ENCODE assay signal across 13 mouse cellular contexts in the genomic region with DNA sequence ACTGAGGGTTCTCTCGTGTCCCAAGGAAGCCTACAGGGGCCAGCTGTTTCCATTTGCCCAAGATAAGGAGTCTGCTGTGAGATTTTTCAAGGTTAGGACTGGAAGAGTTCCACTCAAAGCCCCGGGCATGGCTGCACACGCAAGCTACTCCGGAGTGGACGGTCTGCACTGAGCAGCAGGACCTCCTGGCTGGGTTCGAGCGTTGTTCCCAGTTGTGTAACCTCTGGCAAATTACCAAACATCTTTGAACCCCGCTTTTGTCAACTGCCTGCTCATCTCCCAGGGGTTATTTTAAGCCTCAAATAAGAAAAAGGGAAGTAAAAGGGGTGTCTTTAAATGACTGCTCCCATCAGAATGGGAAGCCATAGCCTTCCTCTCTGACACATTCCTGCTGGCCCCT. TPM values are rescaled to one million over a fixed set of nuclear protein-coding genes. Genes with fewer than 3 reads are reported as not detected.
DNase-seq lines count a peak whose midpoint lies in the region; ATAC-seq and TF ChIP-seq lines count a peak whose summit lies in the region.
"Had no signal": no experiment of that assay in that cellular context is flagged by ENCODE, and none has a peak within 500 bp of the region (broad histone marks: within the 10 kb centered on the region; RNA-seq: fewer than 3 reads in every experiment).

No protein-coding gene starts in this region.

- H3K9ac ChIP-seq in kidney, embryonic 15.5 days = no peak overlapping the region
- no peak overlapping the region for H3K9ac ChIP-seq in lung, postnatal 0 days (replicated peaks; ENCODE audit: low read depth)
- H3K9ac ChIP-seq: liver, embryonic 14.5 days had no signal

- H3K9me3 ChIP-seq in kidney, embryonic 15.5 days (replicated peaks) = no peaks in the 10 kb centered on the region
- no peaks in the 10 kb centered on the region for H3K9me3 ChIP-seq in lung, postnatal 0 days (ENCODE audit: low read length)
- no peaks in the 10 kb centered on the region for H3K9me3 ChIP-seq in forebrain, embryonic 10.5 days

- no peak for ATAC-seq in kidney, embryonic 15.5 days (replicated peaks; ENCODE audit: low FRiP score)
- no peak for ATAC-seq in lung, postnatal 0 days
- ATAC-seq: activated CD4-positive, CD25-positive, alpha-beta regulatory T cell, adult 4 months; hindbrain, embryonic 16.5 days had no signal

- no peak overlapping the region for H3K4me2 ChIP-seq in kidney, embryonic 15.5 days
- H3K4me2 ChIP-seq in lung, postnatal 0 days (replicated peaks; ENCODE audit: low read depth, low read length) = no peak overlapping the region

- 0 out of 2 replicates have a peak overlapping the region, but pooled peaks have one; percentile 20 for H3K27ac ChIP-seq in kidney, embryonic 15.5 days
- H3K27ac ChIP-seq in testis, adult 2 months (ENCODE audit: control insufficient read depth, insufficient read depth, low read depth, low read length) = peak overlapping the region; percentile 68
- peak overlapping the region; percentile 72; the same call in 1 of the 2 replicates for H3K27ac ChIP-seq in lung, postnatal 0 days (ENCODE audit: low read length)
- no peak overlapping the region for H3K27ac ChIP-seq in forebrain, embryonic 10.5 days
- H3K27ac ChIP-seq: liver, embryonic 14.5 days had no signal

- TF ChIP-seq EP300 in lung, postnatal 0 days (IDR thresholded peaks at IDR 0.05) = no peak

- H3K4me1 ChIP-seq in kidney, embryonic 15.5 days = peaks cover 77% of the 10 kb centered on the region
- H3K4me1 ChIP-seq in testis, adult 2 months (ENCODE audit: control insufficient read depth, insufficient read depth, low read length) = peaks cover 6% of the 10 kb centered on the region
- peaks cover 26% of the 10 kb centered on the region; the same call in 1 of the 2 replicates for H3K4me1 ChIP-seq in lung, postnatal 0 days (ENCODE audit: insufficient read depth, low read depth, low read length)
- peaks cover 42% of the 10 kb centered on the region for H3K4me1 ChIP-seq in forebrain, embryonic 10.5 days

- peaks cover 44% of the 10 kb centered on the region for H3K36me3 ChIP-seq in kidney, embryonic 15.5 days
- H3K36me3 ChIP-seq in testis, adult 2 months (ENCODE audit: control insufficient read depth, insufficient read depth, low read length) = no peaks in the 10 kb centered on the region
- H3K36me3 ChIP-seq in lung, postnatal 0 days (ENCODE audit: insufficient read depth, low read length) = peaks cover 3% of the 10 kb centered on the region; the same call in 1 of the 2 replicates
- peaks cover 98% of the 10 kb centered on the region for H3K36me3 ChIP-seq in forebrain, embryonic 10.5 days (replicated peaks)

- no peak for TF ChIP-seq POLR2A in testis, adult 2 months (IDR thresholded peaks at IDR 0.05; ENCODE audit: control insufficient read depth, low read depth, low read length)

- 76% methylated on average over 8 of the region's 8 CpGs for WGBS in kidney, embryonic 15.5 days
- 46% methylated on average over 8 of the region's 8 CpGs for WGBS in lung, postnatal 0 days
- WGBS in forebrain, embryonic 10.5 days = 93% methylated on average over 8 of the region's 8 CpGs

- no peaks in the 10 kb centered on the region for H3K27me3 ChIP-seq in kidney, embryonic 15.5 days
- no peaks in the 10 kb centered on the region for H3K27me3 ChIP-seq in testis, adult 2 months (ENCODE audit: control insufficient read depth, insufficient read depth, low read length)
- H3K27me3 ChIP-seq in lung, postnatal 0 days (replicated peaks; ENCODE audit: insufficient read depth, low read length) = no peaks in the 10 kb centered on the region
- H3K27me3 ChIP-seq in forebrain, embryonic 10.5 days (ENCODE audit: poor library complexity, severe bottlenecking) = no peaks in the 10 kb centered on the region

- TF ChIP-seq CTCF in testis, adult 2 months (IDR thresholded peaks at IDR 0.05; ENCODE audit: control insufficient read depth, insufficient read depth, insufficient replicate concordance, low read depth, low read length) = no peak
- TF ChIP-seq CTCF in lung, postnatal 0 days (IDR thresholded peaks at IDR 0.05) = no peak

- DNase-seq in kidney, adult 18-20 months = no peak
- no peak for DNase-seq in testis, postnatal 10 days (ENCODE audit: low spot score)
- no peak for DNase-seq in lung, postnatal 0 days (ENCODE audit: low spot score)
- DNase-seq in forebrain, embryonic 10.5 days (ENCODE audit: extremely low spot score, low spot score) = no peak
- no peak for DNase-seq in right cerebral cortex, postnatal 10 days (ENCODE audit: low spot score in 2 of 2)
- DNase-seq: cerebellum, adult 11-12 months; layer of hippocampus, postnatal 36 days; thymus, postnatal 25 days had no signal

- H3K4me3 ChIP-seq in kidney, embryonic 15.5 days (replicated peaks) = no peak overlapping the region
- H3K4me3 ChIP-seq in testis, adult 2 months (ENCODE audit: control insufficient read depth, low read depth, low read length) = no peak overlapping the region
- H3K4me3 ChIP-seq in lung, postnatal 0 days (ENCODE audit: low read depth, low read length) = no peak overlapping the region
- H3K4me3 ChIP-seq in forebrain, embryonic 10.5 days = no peak overlapping the region

RNA-seq across cellular contexts. Expression of a gene that starts 26.5 kb away (rescaled TPM):
- 52.4 and 65.0 TPM in 2 replicates for polyA plus RNA-seq in kidney, embryonic 15.5 days (2015; fragmentation: Nextera tagmentation; extraction: Ambion mirVana)
- polyA plus RNA-seq in testis, adult 2 months (2012; rRNA removed) = 20.8 and 25.9 TPM in 2 replicates
- 71.0 and 75.4 TPM in 2 replicates for polyA plus RNA-seq in lung, postnatal 0 days (2015; fragmentation: Nextera tagmentation; extraction: Ambion mirVana)
- polyA plus RNA-seq in forebrain, embryonic 10.5 days (2016; fragmentation: Nextera tagmentation; extraction: Ambion mirVana) = 66.5 and 67.4 TPM in 2 replicates

RNA-seq across cellular contexts. Expression of a gene that starts 48.4 kb away (rescaled TPM):
- 26.5 and 27.2 TPM in 2 replicates for polyA plus RNA-seq in kidney, embryonic 15.5 days (2015; fragmentation: Nextera tagmentation; extraction: Ambion mirVana)
- polyA plus RNA-seq in testis, adult 2 months (2012; rRNA removed) = 3.9 and 5.9 TPM in 2 replicates
- polyA plus RNA-seq in lung, postnatal 0 days (2015; fragmentation: Nextera tagmentation; extraction: Ambion mirVana) = 39.1 and 41.9 TPM in 2 replicates
- 7.3 and 7.7 TPM in 2 replicates for polyA plus RNA-seq in forebrain, embryonic 10.5 days (2016; fragmentation: Nextera tagmentation; extraction: Ambion mirVana)
